Mouse (Mus musculus): ENCODE results near the gene Frmd4a.

Frmd4a gene

DNA sequence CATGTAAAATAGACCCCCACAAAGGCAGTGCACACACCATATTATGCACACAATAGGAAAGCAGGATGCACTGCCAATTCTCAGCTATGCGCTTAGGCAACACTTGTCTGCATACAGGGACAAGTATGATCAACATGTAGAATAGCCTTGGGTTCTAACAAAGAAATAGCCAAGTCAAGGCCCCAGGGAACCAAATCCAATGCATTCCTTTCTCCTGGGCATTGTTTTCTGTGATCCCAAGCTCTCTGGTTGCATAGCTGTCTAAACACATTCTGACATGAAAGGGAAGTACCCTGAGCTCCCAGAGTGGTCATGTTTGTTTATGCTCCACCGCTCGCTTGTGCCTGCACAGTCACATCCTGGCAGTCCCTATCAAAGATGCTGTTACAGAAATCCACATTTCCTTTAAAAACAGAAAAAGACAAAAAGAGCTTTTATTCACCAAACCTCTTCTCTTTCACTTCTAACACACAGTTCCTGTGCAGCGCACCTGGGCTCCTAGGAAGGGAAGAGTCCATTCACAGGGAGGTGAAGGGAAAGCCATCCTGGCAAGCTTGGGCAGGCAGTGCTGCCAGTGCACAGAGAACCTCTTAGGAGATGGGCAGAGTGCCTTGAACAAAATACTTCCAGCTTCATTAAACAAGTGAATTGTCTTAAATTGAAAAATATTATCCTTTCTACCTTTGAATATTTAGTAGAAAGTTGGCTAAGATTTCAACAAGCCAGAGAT is 124.9 kb downstream of the Frmd4a start:
- DNase-seq (ENCODE audit: low read depth), result no peak

DNA sequence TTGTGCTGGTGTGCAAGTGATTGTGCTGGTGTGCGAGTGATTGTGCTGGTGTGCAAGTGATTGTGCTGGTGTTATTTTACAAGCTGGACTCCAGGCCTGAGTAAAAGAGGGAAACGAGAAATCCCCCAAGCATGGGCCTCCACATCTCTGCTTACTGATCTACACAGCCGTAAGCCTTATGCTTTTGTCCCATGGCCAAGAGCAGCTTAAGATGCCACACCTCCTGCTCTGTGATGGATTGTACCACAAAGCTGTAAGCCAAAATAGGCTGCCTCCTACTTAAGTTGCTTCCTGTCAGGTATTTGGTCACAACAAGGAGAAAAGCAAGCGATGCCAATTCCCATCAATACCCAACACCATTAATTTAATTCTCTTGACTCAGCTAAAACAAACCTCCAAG is 126.9 kb downstream of the Frmd4a start:
- DNase-seq (ENCODE audit: low read depth), result no peak

DNA sequence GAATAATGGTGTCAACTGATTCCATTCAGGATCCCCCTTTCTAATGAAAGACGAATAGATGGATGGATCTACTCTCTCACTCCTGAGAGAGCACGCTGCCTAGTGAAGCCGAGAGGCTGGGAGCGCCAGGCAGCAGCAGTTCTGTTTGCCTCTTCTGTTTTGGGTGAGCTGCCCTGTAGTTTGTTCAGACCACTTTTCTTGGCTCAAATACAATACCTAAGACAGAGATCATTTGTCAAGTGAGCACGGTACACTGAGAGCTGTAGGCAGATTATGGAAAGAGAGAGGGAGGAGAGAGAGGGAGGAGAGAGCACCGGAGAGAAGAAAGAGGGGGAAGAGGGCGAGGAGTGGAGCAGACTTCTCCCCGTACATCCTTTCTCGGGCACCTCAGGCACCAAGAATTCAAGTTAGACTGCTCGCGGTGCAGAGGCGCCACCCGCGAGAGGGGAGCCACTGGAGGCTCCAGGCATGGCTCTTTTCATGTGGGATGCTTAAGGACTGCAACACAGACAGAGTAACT is 135.1 kb downstream of the Frmd4a start:
- DNase-seq (ENCODE audit: low read depth), result no peak

DNA sequence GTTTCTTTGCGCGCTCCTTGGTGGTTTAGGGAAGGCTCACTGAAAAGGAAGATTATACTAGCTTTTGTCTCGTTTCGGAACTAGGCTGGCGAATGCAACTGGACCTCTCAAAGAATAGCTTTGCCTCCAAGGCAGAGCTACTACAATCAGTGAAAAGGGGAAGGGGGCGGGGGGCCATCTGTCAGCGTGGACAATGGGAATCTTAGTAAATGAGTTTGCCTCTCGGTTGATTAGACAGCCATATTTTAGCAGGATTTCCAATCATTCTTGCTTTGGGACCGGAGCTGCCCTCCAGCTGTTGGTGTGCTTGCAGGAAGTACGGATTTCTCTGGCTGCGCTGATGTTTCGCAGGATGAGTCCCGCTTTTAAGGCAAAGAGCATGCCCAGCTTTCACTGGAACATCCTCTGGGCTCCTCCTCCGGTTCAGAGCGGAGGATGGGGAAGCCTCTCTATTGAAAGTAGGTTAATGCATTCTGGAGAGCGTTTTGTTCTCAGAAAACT is 135.7 kb downstream of the Frmd4a start:
- no peak for DNase-seq (ENCODE audit: low read depth)

DNA sequence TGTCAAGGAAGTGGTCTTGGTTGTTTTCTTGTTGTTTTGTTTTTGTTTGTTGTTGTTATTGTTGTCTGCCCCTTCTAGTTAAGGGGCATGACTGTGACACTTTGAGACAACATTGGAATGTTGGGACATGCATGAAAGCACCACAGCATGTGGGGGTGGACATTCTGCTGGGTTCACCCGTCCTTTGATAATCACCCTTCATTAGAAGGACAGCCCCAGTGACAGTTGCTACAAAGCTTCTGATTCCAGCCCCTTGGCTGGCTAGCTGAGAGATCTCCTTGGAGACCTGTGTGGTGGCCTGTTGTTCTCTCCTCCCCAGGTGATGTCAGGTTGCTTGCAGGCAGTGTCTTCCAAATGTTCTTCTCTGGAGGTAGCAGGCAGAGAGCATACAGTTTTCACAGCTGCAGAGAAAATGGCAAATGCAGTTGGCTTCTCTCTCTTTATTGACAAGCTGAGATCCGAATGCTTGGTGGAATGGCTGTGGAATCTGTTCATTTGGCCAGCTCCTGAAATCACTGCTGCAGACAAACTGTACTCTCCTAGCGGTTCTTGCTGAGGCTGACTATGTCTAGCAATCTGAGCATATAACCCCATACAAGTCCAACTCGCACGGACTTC is 136.6 kb downstream of the Frmd4a start:
- DNase-seq (ENCODE audit: low read depth), result no peak

GRCm38 (mm10) chr2:4154654-4155047 is 137.1 kb downstream of the Frmd4a start:
- no peak for DNase-seq (ENCODE audit: low read depth)

- no peak for DNase-seq (ENCODE audit: low read depth)
These were observed 137.9 kb downstream of the Frmd4a start for GRCm38 (mm10) chr2:4155406-4155805.

DNA sequence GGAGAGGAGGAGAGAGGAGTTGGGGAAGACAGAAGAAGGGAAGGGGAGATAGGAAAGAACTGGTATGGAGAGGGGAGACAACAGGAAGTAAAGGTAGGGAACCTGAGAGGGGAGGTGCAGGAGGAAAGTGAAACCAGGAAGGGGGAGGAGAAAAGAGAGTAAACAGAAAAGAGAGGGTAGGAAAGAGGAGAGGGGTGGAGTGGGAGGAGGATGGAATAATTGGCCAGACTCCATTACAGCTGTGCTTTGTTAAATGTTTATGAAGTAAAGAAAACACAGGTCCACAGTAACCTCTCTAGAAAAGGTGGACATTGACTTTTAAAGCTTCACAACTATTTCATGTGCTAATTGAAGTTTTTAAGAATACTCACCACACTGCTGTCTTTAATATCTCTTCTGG is 139.0 kb downstream of the Frmd4a start:
- DNase-seq (ENCODE audit: low read depth), result no peak

- no peak for DNase-seq (ENCODE audit: low read depth)
These were observed 139.9 kb downstream of the Frmd4a start for GRCm38 (mm10) chr2:4157396-4157795.

DNA sequence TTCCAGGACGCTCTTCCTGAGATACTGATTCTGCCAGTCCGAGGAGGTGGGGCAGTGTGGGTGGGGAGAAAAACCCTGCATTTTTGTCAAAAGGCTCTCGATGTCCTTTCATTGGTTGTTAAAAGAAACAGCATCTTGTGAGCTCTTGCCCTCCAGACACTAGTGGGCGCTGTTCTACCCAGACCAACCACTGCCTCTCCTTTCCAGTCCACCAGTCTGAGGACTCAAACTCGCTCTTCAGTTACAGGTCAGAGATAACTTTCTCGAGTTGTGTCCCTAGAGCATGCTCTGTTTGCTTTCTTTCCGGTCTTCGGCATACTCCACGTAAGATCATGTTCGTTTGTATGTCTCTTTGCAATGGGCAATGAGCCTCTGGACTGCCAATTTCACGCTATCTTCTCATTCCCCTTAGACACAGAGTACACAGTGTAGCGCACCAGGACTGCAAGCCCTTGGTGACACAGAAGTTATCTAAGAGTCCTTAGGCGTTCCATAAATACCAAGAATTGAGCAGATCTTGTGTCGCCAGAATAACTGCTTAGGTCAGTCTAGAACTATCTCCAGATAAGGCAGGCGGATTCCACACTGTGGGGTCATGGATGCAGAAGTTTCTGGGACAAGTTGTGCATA is 142.2 kb downstream of the Frmd4a start:
- peak; percentile 10 for DNase-seq (ENCODE audit: low read depth)

- DNase-seq (ENCODE audit: low read depth), result no peak
These were observed 148.7 kb downstream of the Frmd4a start for GRCm38 (mm10) chr2:4166191-4166590.

DNA sequence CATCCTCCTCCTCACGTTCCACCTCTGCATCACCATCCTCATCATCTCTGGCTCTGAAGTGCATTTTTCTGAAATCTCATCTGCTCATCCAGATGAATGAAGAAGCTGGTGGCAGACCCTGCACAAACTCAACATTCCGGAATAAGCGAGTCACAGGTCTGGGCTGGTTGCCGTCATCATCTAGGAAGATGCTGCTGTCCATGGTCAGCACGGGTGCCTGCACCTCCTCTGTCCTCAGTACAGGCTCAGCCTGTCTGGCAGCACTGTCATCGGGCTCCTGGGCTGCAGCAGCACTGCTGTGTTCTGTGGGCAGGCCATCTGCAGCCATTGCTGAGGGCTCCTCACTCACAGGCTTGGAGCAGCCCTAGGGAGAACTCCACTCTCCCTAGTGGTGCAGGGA is 149.6 kb downstream of the Frmd4a start:
- DNase-seq (ENCODE audit: low read depth), result no peak

- no peak for DNase-seq (ENCODE audit: low read depth)
These were observed 152.2 kb downstream of the Frmd4a start for GRCm38 (mm10) chr2:4169726-4170125.

DNA sequence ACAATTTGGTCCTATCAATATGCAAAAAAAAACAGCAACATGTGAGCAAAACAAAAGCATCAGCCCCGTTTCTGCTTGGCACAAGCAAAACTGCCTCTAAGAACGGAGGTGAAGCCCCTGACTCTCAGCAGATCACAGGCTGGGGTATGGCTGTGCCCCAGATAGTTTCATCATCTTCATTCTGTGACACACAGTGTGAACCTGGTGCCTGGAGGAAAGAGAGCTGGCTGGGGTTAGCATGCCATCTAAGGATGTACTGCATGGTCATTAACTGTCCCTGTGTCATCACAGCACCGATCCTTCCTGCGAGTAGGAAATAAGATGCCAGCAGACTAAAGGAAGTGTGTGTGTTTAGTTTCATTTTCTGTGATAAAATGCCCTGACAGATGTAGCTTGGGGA is 152.7 kb downstream of the Frmd4a start:
- DNase-seq (ENCODE audit: low read depth), result no peak

GRCm38 (mm10) chr2:4184991-4185390 is 167.5 kb downstream of the Frmd4a start:
- no peak for DNase-seq (ENCODE audit: low read depth)

DNA sequence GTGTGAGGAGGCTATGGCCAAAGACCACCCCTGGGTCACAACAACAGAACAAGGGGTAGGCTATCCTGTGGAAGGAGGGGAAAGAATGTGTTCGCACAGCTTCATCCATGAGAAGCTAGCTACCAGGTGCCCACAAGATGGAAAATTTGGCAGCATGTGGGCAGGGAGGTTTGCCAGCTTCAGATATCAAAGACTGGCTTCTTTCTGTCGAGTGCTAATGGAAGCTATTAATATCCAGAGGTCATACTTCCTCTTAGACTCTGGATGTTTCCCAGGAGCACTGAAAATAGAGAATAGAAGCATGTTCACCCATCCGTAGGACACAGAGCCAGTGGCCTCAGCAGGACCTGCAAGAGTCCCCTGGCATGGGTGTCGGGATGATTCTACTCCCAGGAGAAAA is 170.0 kb downstream of the Frmd4a start:
- no peak for DNase-seq (ENCODE audit: low read depth)

GRCm38 (mm10) chr2:4188303-4188702 is 170.8 kb downstream of the Frmd4a start:
- DNase-seq (ENCODE audit: low read depth), result no peak

DNA sequence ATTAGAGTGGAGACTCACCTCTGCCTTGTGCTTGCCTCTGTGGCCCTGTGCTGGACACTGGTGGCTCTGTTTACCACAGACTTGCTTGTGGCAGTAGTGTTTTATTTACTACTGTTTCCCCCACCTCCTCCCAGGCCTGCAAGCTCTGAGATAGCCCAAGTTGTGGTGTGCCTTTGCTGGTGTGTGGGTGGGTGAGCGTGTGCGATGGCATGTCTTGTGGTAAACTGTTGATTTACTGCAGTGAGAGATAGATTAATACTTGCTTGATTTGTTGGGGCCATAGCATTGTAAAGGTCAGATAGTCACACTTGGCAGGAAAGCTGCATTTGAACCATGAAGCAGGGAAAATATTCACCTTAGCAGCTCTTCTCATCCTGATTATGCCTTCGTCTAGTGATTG is 172.8 kb downstream of the Frmd4a start:
- DNase-seq (ENCODE audit: low read depth), result no peak

DNA sequence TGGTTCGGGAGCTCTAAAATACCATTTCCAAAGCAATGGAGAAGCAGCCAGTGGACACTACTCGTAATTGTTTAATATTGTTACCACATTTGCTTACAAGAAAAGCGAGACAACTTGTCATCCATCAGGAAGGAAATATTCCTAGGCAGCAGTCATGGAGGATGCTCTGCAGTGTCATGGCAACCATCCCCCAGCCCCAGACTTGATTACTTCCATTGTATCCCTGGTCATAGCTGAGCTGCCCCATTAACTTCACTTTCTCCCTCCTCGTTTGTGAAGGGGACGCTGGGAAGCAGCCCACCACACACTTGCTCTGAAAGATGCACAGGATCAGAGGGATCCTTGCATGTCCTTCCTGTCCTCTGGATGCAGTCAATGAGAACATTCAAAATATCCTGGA is 173.5 kb downstream of the Frmd4a start:
- DNase-seq (ENCODE audit: low read depth), result no peak

GRCm38 (mm10) chr2:4193206-4193605 is 175.7 kb downstream of the Frmd4a start:
- DNase-seq (ENCODE audit: low read depth), result no peak

DNA sequence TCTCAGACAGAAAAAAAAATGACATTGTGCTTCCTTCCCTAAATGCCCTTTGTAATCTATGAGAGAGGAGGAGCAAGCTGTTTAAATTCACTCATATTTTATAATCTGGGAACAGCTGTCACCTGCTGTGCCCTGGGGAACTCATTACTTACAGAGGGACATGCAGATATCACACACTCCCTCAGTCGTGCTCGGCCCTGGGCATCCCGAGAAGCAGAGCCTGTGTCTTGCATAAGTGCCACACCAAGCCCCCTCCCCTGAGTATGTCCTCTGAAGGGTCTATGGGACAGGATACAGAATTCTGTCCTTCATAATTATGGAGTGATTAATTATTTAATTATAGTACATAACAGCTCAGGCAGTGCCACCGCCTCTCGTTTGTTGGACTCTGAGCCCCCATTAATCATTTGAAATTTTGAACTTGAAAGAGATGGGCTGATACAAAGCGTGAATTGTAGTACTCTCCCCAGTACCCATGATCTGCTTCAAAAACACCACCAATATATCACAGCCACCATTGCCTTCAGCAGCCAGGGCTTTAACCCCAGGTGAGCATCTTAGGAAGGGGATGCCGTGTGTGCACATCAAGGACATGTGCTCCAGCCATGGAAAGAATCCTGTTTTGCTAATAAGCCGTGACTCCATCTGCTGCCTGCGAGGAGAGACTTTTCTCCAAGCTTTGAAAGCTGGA is 177.0 kb downstream of the Frmd4a start:
- DNase-seq (ENCODE audit: low read depth), result no peak

DNA sequence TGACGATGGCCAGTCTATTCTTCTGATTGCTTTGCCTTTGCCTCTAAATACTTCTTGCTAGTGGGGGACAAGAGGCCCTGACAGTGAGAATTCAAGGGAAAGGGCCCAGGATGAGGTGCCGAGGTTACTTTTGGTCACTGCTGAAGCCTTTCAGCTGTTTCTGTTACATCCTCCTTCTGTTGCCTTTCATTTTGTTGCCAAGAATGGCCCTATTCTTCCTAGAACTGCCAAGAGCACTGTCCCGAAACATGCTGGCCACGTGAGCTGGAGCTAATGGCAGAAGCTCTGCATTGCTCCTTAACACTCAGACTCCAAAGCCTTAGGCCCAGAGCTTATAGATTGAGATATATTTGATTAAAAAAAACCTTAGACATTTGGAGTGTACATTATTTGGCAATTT is 178.5 kb downstream of the Frmd4a start:
- no peak for DNase-seq (ENCODE audit: low read depth)

DNA sequence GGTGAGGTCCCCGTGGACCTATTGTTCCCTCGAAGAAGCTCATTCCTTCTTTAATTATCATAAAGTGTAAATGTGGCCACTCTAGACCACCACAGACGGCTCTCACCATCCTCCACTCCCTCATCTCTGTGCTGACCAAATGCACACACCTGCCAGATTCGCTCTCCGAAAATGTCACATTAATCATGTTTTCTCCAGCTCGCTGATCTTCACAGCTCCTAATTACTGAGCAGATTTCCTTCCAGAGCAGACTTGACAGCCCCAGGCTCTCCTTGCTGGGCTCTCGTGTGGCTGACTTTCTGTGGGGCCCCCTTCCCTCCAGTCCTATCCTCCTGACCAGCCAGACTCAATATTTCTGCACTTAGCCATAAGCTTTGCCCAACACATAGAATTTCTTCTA is 191.7 kb downstream of the Frmd4a start:
- DNase-seq (ENCODE audit: low read depth), result no peak

Data from induced T-regulatory cell, adult 2 months (primary cell).